Mouse (Mus musculus): ENCODE data around the gene Slc39a3.
"Not testable (repeated sequence)": the region's sequence is repeated elsewhere in the genome, so short reads cannot be mapped to it uniquely, and the experiment has no call there.

Gene Slc39a3

GRCm38 (mm10) chr10:81036988-81037580, at the start of gene Slc39a3:
TSS of gene Slc39a3 (minus strand) at chr10:81037426.
- peak; percentile 99 for DNase-seq

GRCm38 (mm10) chr10:81087021-81087420, 49.8 kb upstream of the Slc39a3 start:
- peak; percentile 55 for DNase-seq

- DNase-seq, result peak; percentile 72
Measured at GRCm38 (mm10) chr10:81082168-81082960, 45.1 kb upstream of the Slc39a3 start.

GRCm38 (mm10) chr10:81080008-81080655, 42.9 kb upstream of the Slc39a3 start:
- no peak for DNase-seq

DNA sequence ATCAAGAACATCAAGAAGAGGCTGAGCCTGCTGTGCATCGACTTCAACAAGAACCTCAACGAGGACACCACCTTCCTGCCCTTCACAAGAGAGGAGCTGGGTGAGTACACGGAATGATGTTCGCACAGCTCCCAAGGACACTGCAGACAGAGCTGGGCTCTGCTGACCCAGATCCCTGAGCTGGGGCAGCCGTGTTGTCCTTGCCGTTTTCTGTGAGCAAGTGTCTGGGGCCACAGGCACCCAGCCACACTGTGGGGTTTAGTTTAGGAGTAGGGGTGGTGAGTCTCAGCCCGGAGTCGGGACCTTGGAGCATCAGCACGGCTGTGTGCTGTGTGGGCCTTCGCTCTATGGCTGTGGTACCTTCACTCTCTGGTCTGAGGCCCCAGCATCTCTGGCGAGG, 40.7 kb upstream of the Slc39a3 start:
- no peak for DNase-seq

DNA sequence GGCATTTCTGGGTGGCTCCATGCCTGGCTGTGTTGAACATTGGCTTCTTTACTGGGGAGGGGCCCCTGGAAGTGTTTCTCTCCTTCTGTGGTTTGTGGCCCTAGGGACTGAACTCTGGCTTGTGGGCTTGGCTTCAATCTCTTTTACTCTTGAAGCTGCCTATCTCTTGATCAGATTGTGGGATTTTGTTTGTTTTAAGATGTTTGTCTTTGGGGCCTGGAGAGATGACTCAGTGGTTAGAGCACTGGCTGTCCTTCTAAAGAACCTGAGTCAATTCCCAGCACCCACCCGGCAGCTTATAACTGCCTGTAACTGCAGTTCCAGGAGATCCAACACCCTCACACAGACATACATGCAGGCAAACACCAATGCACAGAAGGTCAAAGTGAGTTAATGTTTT, 39.1 kb upstream of the Slc39a3 start:
- DNase-seq, result no peak

- DNase-seq, result no peak
Measured at GRCm38 (mm10) chr10:81075734-81076133, 38.5 kb upstream of the Slc39a3 start.

DNA sequence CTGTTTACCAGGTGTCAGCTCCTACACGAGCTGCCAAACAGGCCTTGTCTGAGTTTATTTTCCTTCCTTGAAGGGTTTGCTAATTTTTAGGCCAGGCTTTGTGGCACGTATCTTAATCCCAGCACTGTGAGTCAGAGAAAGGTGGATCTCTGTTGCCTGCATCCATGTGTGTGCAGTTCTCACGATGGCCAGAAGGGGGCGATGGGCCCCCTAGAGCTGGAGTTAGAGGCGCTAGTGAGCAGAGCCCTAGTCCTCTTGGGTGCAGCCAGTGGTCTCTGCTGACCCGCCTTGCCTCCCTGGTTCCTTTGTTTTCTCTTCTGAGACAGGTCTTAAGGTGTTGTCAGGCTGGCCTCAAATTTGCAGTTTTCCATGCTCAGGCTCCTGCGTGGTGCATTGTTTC, 36.2 kb upstream of the Slc39a3 start:
- peak; percentile 38 for DNase-seq

DNA sequence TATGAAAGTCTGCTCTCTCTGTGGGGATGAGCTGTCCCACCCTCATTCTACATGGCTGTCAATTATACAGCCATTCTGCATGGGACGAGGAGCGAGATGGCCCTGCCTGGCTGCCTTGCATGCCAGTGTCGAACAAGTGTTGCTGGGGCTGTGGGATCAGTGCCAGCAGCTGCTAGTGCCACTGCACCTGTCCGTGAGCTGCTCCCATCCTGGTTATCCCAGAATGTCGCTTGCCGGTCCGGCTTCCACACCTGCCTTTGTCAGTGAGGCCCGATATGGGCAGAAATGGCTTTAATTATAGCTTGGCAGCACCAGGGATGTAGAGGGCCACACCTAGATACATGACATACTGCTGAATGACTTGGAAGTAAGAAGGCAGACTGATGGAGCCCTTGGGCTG, 35.1 kb upstream of the Slc39a3 start:
- DNase-seq, result no peak

- DNase-seq, result peak; percentile 98
Measured at GRCm38 (mm10) chr10:81069836-81070235, 32.6 kb upstream of the Slc39a3 start, which contains the start of gene Thop1. TSS of gene Thop1 (plus strand) at chr10:81070035.

- DNase-seq, result no peak
Measured at GRCm38 (mm10) chr10:81068706-81069105, 31.5 kb upstream of the Slc39a3 start.

DNA sequence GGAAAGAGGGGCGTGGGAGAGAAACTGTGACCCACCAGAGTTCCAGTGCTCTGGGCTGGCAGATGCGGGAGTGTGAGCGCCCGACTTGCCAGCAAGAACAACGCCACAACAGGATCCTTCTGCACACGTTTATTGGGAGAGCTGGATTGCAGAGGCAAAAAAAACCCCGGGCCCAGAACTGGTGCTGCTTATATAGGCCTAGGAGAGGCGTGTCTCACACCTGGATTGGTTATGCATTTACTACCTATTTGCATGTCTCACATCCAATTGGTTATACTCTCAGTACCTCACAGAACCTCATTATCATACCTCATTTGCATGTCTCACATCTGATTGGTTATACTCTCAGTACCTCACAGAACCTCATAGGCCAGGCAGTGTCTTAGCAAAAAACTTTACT, 27.3 kb upstream of the Slc39a3 start:
- DNase-seq, result not testable (repeated sequence)

DNA sequence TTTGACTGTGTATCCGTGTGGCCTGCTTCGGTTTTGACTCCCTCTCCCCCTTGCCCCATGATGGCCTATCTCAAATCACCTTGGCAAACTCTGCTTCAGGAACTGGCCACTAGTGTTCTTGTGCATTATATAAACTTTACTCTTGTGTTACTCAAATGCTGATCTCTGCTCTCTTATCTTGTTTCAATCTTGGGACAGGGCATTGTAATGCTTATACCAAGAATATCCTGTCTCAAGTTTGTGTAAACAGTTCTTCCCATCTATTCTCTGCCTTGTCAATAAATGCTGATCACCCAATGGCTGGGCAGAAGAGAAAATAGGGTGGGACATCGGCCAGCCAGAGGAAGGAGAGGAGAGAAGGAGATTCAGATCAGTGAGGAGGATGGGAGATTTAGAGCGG, 25.5 kb upstream of the Slc39a3 start:
- no peak for DNase-seq

GRCm38 (mm10) chr10:81059603-81060543, 22.6 kb upstream of the Slc39a3 start, which contains the start of gene Sgta:
TSS of gene Sgta (minus strand) at chr10:81060181.
- DNase-seq, result peak; percentile 98

GRCm38 (mm10) chr10:81058896-81059295, 21.7 kb upstream of the Slc39a3 start:
- no peak for DNase-seq

DNA sequence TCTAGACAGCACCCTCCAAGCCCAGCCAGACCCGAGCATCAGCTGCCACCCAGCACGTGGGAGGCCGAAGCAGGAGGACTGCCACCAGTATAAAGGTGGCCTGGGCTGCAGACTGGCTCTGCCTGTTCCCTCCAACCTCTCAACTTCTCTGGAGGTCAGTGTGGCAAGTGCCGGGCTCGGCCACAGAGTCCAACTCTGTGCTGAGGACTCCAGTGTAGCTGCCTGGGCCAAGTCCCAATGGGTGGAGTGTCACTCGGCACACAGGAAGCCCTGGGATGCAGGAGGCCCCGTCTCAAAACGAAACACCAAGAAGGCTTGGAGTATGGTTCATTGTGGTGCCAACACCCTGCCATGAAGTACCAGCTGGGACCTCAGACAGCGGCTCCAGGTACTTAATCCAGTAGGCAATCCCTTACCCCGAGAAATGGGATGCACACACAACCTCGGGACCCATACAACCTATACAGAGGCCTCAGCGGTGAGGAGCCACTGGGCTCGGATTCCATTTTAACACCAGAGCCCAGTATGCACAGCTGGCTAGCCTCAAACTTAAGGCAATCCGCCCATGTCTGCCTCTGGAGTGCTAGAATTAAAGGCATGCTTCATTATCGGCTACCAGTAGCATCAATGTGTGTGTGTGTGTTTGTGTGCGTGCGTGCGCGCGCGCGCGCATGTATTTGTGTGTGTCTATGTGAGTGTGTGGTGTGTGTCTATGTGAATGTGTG, 20.3 kb upstream of the Slc39a3 start:
- DNase-seq, result no peak

GRCm38 (mm10) chr10:81055802-81056340, 18.6 kb upstream of the Slc39a3 start:
- not testable (repeated sequence) for DNase-seq

DNA sequence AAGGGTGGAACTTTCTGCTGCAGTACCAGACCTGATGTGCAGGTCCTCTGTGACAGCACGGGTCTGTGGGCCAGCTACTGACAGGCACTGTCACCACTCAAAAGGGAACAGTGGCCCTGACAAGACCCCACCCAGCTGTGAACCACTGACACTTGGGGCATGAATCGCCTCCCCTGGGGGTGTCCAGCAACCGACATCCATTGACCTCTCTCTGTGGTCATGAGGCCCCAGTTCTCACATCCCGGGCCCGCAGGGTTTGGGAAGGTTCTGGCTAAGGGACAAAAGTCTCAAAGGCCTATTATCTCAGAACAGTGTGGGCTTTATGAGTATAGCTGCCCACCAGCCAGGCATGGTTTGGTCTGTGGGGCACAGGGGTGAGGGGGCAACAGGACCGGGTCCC, 17.9 kb upstream of the Slc39a3 start:
- DNase-seq, result no peak

DNA sequence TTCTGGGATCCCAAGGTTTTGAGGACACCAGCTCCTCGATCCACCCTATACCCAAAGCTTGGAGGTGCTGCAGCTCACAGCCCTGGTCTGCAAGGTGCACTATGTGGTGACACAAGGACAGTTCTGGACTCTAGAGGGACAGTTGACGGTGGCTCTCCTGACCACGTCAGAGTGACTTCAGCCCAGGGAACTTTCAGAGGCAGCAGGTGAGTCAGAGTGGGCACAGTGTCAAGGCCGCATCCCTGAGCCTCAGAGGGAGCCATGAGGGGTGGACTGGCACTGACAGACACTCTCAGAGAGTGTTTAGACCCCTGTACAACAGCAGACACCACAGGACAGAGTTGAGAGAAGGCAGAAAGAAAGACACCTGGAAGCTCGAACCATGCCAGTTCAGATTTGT, 15.4 kb upstream of the Slc39a3 start:
- no peak for DNase-seq

- no peak for DNase-seq
Measured at GRCm38 (mm10) chr10:81051133-81051532, 13.9 kb upstream of the Slc39a3 start.

- DNase-seq, result peak; percentile 53
Measured at GRCm38 (mm10) chr10:81050645-81051044, 13.4 kb upstream of the Slc39a3 start.

DNA sequence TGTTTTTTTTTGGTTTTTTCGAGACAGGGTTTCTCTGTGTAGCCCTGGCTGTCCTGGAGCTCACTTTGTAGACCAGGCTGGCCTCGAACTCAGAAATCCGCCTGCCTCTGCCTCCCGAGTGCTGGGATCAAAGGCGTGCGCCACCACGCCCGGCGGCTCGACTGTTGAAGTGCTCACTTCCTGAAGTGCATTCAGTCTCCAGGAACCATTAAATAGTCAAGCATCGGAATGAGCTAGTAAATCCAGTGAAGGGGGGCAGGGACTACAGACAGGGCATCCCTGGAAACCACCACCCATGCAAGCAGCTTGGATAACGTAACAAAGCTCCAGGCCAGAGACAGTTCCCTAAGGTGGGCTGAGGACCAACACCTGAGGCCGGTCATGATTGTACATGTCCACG, 8.0 kb upstream of the Slc39a3 start:
- DNase-seq, result not testable (repeated sequence)
